Mouse (Mus musculus) liver, postnatal 0 days (tissue): ENCODE measurements around the gene Csad.

ENCODE experiments used
- CTCF ChIP-seq: sonication (generic); IDR thresholded peaks from 2 replicates; pipeline ENCODE4 v1.5.1; 2016; ENCODE audit warnings: antibody characterized with exemption, low read depth
- EP300 ChIP-seq: IDR thresholded peaks from 2 replicates; pipeline ENCODE4 v1.6.1; 2016; ENCODE audit warnings: antibody characterized with exemption, low read depth, mild to moderate bottlenecking

- TF ChIP-seq CTCF (no peak), EP300 (no peak)
These were observed 60.2 kb downstream of the Csad start, which contains the start of gene Igfbp6 for GRCm38 (mm10) chr15:102144274-102144711.
